Mouse (Mus musculus) small intestine, adult 2 months (tissue): ENCODE data around the gene Popdc3.

ENCODE experiments used
- CTCF ChIP-seq: fragments of 200-500 bp; IDR thresholded peaks from 2 replicates; pipeline ENCODE4 v1.5.1; 2012; ENCODE audit warnings: low read depth, mild to moderate bottlenecking, control low read depth, inconsistent platforms, low read length, moderate library complexity, mixed read lengths; ENCODE audit not compliant: insufficient replicate concordance, insufficient read length; ENCODE audit errors: extremely low read depth
- POLR2A ChIP-seq: fragments of 200-500 bp; IDR thresholded peaks from 2 replicates; pipeline ENCODE4 v1.6.1; 2012; ENCODE audit warnings: low read depth, mild to moderate bottlenecking, control low read depth, inconsistent platforms, low read length, moderate library complexity

DNA sequence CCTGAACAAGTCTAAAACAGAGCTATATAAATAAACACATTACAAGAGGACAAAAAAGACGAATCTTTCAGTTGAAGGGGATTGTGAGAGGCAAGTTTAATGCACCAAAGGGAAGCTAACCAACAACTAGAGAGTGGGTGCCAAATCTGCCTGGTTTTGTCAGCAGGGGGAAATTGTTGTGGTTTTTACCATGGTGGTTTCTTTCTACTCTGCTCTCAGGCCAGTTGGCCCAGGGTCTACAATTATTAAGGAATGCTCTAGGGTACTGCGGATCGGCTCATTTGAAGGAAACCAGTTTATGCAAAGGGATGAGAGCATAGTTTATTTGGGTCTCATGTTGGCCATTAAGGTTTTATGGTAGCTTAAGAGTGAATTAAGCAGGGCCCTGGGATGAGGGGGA is 84.2 kb downstream of the Popdc3 start:
- no peak for TF ChIP-seq CTCF
- no peak for TF ChIP-seq POLR2A
